Mouse (Mus musculus) heart, embryonic 15.5 days (tissue): ENCODE data around the gene Krba1. TPM values are rescaled to one million over a fixed set of nuclear protein-coding genes. Genes with fewer than 3 reads are reported as not detected.
A peak's percentile ranks its signal among the peaks of the same experiment; 100 is the strongest.

Experiments
- ATAC-seq: fragments of 200-750 bp; cut with Nextera tagmentation; replicated peaks from 2 replicates; pipeline ENCODE4 v1.8.0; 2017; ENCODE audit warnings: low read depth, moderate TSS enrichment; ENCODE audit not compliant: insufficient number of reproducible peaks, insufficient read depth, low FRiP score
- H3K27ac ChIP-seq: fragments of 300-500 bp; sonication (generic); 2 replicates; pipeline ENCODE4 v1.5.1; 2015; ENCODE audit warnings: mild to moderate bottlenecking, inconsistent platforms
- H3K27me3 ChIP-seq: fragments of 300-500 bp; sonication (generic); 2 replicates; pipeline ENCODE4 v1.6.1; 2015; ENCODE audit warnings: inconsistent platforms
- H3K36me3 ChIP-seq: fragments of 300-500 bp; sonication (generic); 2 replicates; pipeline ENCODE4 v1.6.1; 2015; ENCODE audit warnings: mild to moderate bottlenecking, inconsistent platforms
- H3K4me1 ChIP-seq: fragments of 300-500 bp; sonication (generic); replicated peaks from 2 replicates; pipeline ENCODE4 v1.6.1; 2015; ENCODE audit warnings: inconsistent platforms
- H3K4me2 ChIP-seq: fragments of 300-500 bp; sonication (generic); 2 replicates; pipeline ENCODE4 v1.6.1; 2015; ENCODE audit warnings: inconsistent platforms, mild to moderate bottlenecking, moderate library complexity
- H3K4me3 ChIP-seq: fragments of 300-500 bp; sonication (generic); 2 replicates; pipeline ENCODE4 v1.5.1; 2015; ENCODE audit warnings: mild to moderate bottlenecking, inconsistent platforms
- H3K9ac ChIP-seq: fragments of 300-500 bp; sonication (generic); 2 replicates; pipeline ENCODE4 v1.6.1; 2015; ENCODE audit warnings: mild to moderate bottlenecking, inconsistent platforms
- H3K9me3 ChIP-seq: fragments of 300-500 bp; sonication (generic); replicated peaks from 2 replicates; pipeline ENCODE4 v1.6.1; 2016; ENCODE audit warnings: inconsistent platforms
- WGBS: fragments of 180-500 bp; shearing (Covaris S2); methylation state at CpG from one replicate; pipeline ENCODE4 v1.1.7; 2015; ENCODE audit warnings: mixed read lengths; 5-methylcytosine and 5-hydroxymethylcytosine counted together
- polyA plus RNA-seq: library from polyadenylated mRNA; unstranded; fragments of >200 nt; fragmentation: Nextera tagmentation; extraction: Ambion mirVana; gene quantifications from 2 replicates; pipeline ENCODE4 v1.2.1, GENCODE M21; 2015

The Krba1 gene
- polyA plus RNA-seq, 1 experiment from 2014 or later = 15.4 TPM

- H3K4me1 ChIP-seq = peaks cover 42% of the 10 kb centered on the region
- no peak overlapping the region for H3K9ac ChIP-seq
- 49% methylated on average over 14 of the region's 14 CpGs for WGBS
These were observed 45.1 kb downstream of the Krba1 start for GRCm38 (mm10) chr6:48440306-48441014.

GRCm38 (mm10) chr6:48443592-48444309 lies 48.4 kb downstream of the Krba1 start:
- H3K27ac ChIP-seq = peak overlapping the region; percentile 94
- H3K4me1 ChIP-seq = peaks cover 36% of the 10 kb centered on the region
- peak overlapping the region; percentile 92 for H3K4me3 ChIP-seq
- peaks cover 9% of the 10 kb centered on the region; the same call in 1 of the 2 replicates for H3K27me3 ChIP-seq
- peak; percentile 88 for ATAC-seq
- H3K9ac ChIP-seq = peak overlapping the region; percentile 43
- H3K4me2 ChIP-seq = peak overlapping the region; percentile 98
- WGBS = 3% methylated on average over 19 of the region's 19 CpGs
- peaks cover 22% of the 10 kb centered on the region for H3K36me3 ChIP-seq
- no peaks in the 10 kb centered on the region for H3K9me3 ChIP-seq

More at GRCm38 (mm10) chr6:48440306-48441014, 45.1 kb downstream of the Krba1 start:
- no peak overlapping the region for H3K27ac ChIP-seq
- peaks cover 33% of the 10 kb centered on the region for H3K36me3 ChIP-seq
- ATAC-seq = no peak
- no peak overlapping the region for H3K4me2 ChIP-seq
- H3K4me3 ChIP-seq = no peak overlapping the region
- H3K27me3 ChIP-seq = peaks cover 20% of the 10 kb centered on the region
- H3K9me3 ChIP-seq = no peaks in the 10 kb centered on the region

GRCm38 (mm10) chr6:48444310-48445180 lies 49.2 kb downstream of the Krba1 start:
- peaks cover 16% of the 10 kb centered on the region for H3K36me3 ChIP-seq
- peaks cover 30% of the 10 kb centered on the region for H3K4me1 ChIP-seq
- H3K9me3 ChIP-seq = no peaks in the 10 kb centered on the region
- 0 out of 2 replicates have a peak, but pooled peaks cover 4% of the 10 kb centered on the region for H3K27me3 ChIP-seq
- 3% methylated on average over 34 of the region's 34 CpGs for WGBS
- peak overlapping the region; percentile 90 for H3K9ac ChIP-seq
- peak overlapping the region; percentile 94 for H3K27ac ChIP-seq
- peak; percentile 64 for ATAC-seq
- peak overlapping the region; percentile 98 for H3K4me2 ChIP-seq
- peak overlapping the region; percentile 92 for H3K4me3 ChIP-seq

DNA sequence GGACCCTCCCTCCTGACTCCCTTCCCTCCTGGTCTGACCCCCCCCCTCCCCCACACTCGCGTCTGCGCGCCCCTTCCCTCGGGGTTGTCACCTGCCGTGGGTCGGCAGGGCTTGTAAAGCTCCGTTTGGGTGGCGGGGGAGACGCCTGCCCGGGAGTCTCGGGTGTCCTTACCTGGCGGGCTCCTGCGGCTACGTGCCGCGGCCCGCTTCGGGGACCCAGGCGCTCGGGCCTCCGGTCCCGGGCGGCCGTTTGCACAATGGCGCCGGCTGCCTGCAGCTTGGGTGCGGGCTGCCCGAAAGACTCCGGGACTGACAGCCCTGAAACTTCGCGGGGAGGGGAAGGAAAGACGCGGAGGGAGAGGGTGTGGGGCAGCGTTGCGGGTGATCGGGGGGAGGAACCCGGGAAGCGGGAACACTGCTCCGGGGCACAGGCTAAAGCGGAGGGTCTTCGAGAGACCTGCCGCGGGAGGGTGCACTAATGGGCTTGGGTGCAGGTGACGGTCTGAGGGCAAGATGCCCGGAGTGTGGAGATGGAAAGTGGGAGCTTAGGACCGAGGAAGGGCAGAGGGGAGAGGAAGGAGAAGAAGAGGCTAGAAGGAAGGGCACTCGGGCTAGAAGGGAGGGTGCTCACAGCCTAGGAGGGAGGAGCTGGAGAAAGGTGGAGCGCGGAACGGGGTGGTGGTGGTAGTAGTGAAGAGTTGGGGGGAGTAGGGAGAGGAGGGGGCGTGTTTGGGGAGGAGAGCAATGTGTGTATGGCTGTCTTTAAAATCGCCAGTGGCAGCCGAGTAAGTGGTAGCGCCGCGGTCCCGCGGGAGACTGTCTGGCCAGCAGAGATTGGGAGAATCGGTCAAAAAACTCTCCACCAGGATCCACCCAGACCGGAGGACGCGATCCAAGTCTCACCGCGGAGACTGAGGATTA lies 50.1 kb downstream of the Krba1 start, which contains the start of gene Zfp467:
TSS of gene Zfp467 (minus strand) at position 645 of the 921 bp plus-strand sequence.
- ATAC-seq = peak; percentile 42
- Histone ChIP-seq H3K4me2 (peak within 1 kb of the TSS; percentile 98), H3K9ac (peak within 1 kb of the TSS; percentile 90), H3K36me3 (peaks cover 16% of the 10 kb centered on the region), H3K9me3 (no peaks in the 10 kb centered on the region), H3K4me1 (peaks cover 27% of the 10 kb centered on the region), H3K4me3 (peak within 1 kb of the TSS; percentile 92), H3K27me3 (no peaks in the 10 kb centered on the region), H3K27ac (peak within 1 kb of the TSS; percentile 94)
- WGBS = 1% methylated on average over 65 of the region's 65 CpGs

- H3K36me3 ChIP-seq = peaks cover 14% of the 10 kb centered on the region
- H3K4me2 ChIP-seq = peak overlapping the region; percentile 98
- ATAC-seq = no peak
- no peaks in the 10 kb centered on the region for H3K27me3 ChIP-seq
- 35% methylated on average over 3 of the region's 3 CpGs for WGBS
- H3K9me3 ChIP-seq = no peaks in the 10 kb centered on the region
- H3K4me3 ChIP-seq = peak overlapping the region; percentile 92
- H3K9ac ChIP-seq = peak overlapping the region; percentile 90; the same call in 1 of the 2 replicates
- peak overlapping the region; percentile 94 for H3K27ac ChIP-seq
- peaks cover 21% of the 10 kb centered on the region for H3K4me1 ChIP-seq
These were observed 50.9 kb downstream of the Krba1 start for GRCm38 (mm10) chr6:48446256-48446655.

DNA sequence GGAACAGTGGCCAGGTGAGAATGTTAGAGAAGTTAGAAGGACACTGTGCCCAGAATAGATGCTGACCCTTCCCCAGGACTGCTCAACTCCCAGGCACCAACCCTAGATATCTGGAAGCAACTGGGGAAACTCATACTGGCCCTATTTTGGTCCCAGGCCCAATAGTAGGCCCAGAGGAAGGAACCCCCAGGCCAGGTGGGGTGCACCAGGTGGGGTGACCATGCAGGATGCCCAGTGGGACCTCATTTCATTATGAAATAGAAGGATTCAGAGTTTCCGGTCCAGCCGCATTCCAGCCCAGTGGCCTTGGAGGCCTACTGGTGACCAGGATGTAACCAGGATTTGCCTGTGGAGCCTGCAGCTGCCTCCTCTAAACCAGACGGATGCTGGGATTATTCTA lies 51.5 kb downstream of the Krba1 start:
- Histone ChIP-seq H3K4me2 (no peak overlapping the region; the same call in 1 of the 2 replicates), H3K27ac (peak overlapping the region; percentile 94; the same call in 1 of the 2 replicates), H3K9ac (no peak overlapping the region), H3K27me3 (no peaks in the 10 kb centered on the region), H3K4me3 (no peak overlapping the region), H3K4me1 (peaks cover 21% of the 10 kb centered on the region), H3K36me3 (peaks cover 7% of the 10 kb centered on the region), H3K9me3 (no peaks in the 10 kb centered on the region)
- 76% methylated on average over 3 of the region's 3 CpGs for WGBS
- ATAC-seq = no peak

- H3K4me2 ChIP-seq = no peak within 1 kb of the TSS
- WGBS = 90% methylated on average over 1 of the region's 1 CpGs
- H3K9me3 ChIP-seq = no peaks in the 10 kb centered on the region
- H3K27me3 ChIP-seq = no peaks in the 10 kb centered on the region
- no peak within 1 kb of the TSS for H3K9ac ChIP-seq
- peaks cover 21% of the 10 kb centered on the region for H3K4me1 ChIP-seq
- ATAC-seq = no peak
- peak within 1 kb of the TSS; percentile 54; the same call in 1 of the 2 replicates for H3K27ac ChIP-seq
- no peak within 1 kb of the TSS for H3K4me3 ChIP-seq
- no peaks in the 10 kb centered on the region for H3K36me3 ChIP-seq
These were observed 52.5 kb downstream of the Krba1 start, which contains the start of gene Sspo for GRCm38 (mm10) chr6:48447929-48448328. Sspo (plus strand) TSS chr6:48448229.

DNA sequence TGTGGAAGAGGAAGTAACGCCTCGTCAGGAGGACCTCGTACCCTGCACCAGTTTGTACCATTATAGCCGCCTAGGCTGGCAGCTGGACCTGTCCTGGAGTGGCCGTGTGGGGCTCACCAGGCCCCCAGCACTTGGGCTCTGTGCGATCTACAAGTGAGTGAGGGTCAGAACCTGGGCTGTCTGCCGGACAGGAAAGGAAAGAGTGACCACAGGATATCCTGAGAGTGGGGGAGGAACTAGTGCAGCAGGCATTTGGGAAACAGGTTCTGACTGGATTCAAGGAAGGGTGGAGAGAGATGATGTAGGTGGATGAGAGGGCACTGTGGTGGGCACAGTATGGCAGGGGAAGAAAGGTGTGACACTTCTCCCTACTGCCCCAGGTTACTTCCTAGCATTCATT lies 53.1 kb downstream of the Krba1 start:
- H3K4me3 ChIP-seq = no peak overlapping the region
- no peak overlapping the region for H3K4me2 ChIP-seq
- no peaks in the 10 kb centered on the region for H3K36me3 ChIP-seq
- peaks cover 16% of the 10 kb centered on the region for H3K4me1 ChIP-seq
- H3K9me3 ChIP-seq = no peaks in the 10 kb centered on the region
- no peaks in the 10 kb centered on the region for H3K27me3 ChIP-seq
- WGBS = 52% methylated on average over 7 of the region's 7 CpGs
- H3K9ac ChIP-seq = no peak overlapping the region
- peak overlapping the region; percentile 54; the same call in 1 of the 2 replicates for H3K27ac ChIP-seq
- ATAC-seq = no peak

GRCm38 (mm10) chr6:48452151-48452550 lies 56.8 kb downstream of the Krba1 start:
- 63% methylated on average over 1 of the region's 1 CpGs for WGBS
- Histone ChIP-seq H3K4me3 (no peak overlapping the region), H3K4me2 (no peak overlapping the region)

GRCm38 (mm10) chr6:48452771-48453170 lies 57.4 kb downstream of the Krba1 start:
- no peak overlapping the region for H3K4me2 ChIP-seq
- no peaks in the 10 kb centered on the region for H3K36me3 ChIP-seq
- no peak overlapping the region for H3K9ac ChIP-seq
- no peak overlapping the region for H3K4me3 ChIP-seq
- no peaks in the 10 kb centered on the region for H3K9me3 ChIP-seq
- no peak overlapping the region for H3K27ac ChIP-seq
- ATAC-seq = no peak
- H3K4me1 ChIP-seq = 0 out of 2 replicates have a peak, but pooled peaks cover 3% of the 10 kb centered on the region
- H3K27me3 ChIP-seq = no peaks in the 10 kb centered on the region
- WGBS = 65% methylated on average over 3 of the region's 3 CpGs

More at GRCm38 (mm10) chr6:48452151-48452550, 56.8 kb downstream of the Krba1 start:
- Histone ChIP-seq H3K27ac (no peak overlapping the region), H3K9ac (no peak overlapping the region), H3K27me3 (no peaks in the 10 kb centered on the region), H3K4me1 (0 out of 2 replicates have a peak, but pooled peaks cover 3% of the 10 kb centered on the region), H3K36me3 (no peaks in the 10 kb centered on the region), H3K9me3 (no peaks in the 10 kb centered on the region)
- ATAC-seq = no peak
